Mouse (Mus musculus) olfactory bulb, adult 2 months (tissue): ENCODE results near the gene Fgfr2.

Source experiments
- CTCF ChIP-seq: fragments of 200-500 bp; IDR thresholded peaks from 2 replicates; pipeline ENCODE4 v1.5.1; 2012; ENCODE audit warnings: low read depth, mild to moderate bottlenecking, low read length, moderate library complexity; ENCODE audit not compliant: insufficient read depth
- POLR2A ChIP-seq: fragments of 200-500 bp; IDR thresholded peaks from 2 replicates; pipeline ENCODE4 v1.6.1; 2012; ENCODE audit warnings: mild to moderate bottlenecking, low read depth, low read length, moderate library complexity; ENCODE audit not compliant: insufficient read depth

- TF ChIP-seq CTCF (no peak), POLR2A (no peak)
Observed at GRCm38 (mm10) chr7:130129359-130129960, 2993.7 kb downstream of the Fgfr2 start.
